Mouse (Mus musculus) 416B (cell line): ENCODE measurements at regions not wholly inside any gene's neighbourhood (a gene's known extent, or its start where the extent isn't known, plus 50 kb on each side); places are given as distances from the start of the nearest gene placed in this dataset.
"Not testable (repeated sequence)": the region's sequence is repeated elsewhere in the genome, so short reads cannot be mapped to it uniquely, and the experiment has no call there.

Source experiments
- DNase-seq: peaks from one replicate; pipeline ENCODE4 v3.0.0; 2011; ENCODE audit warnings: low read depth

DNA sequence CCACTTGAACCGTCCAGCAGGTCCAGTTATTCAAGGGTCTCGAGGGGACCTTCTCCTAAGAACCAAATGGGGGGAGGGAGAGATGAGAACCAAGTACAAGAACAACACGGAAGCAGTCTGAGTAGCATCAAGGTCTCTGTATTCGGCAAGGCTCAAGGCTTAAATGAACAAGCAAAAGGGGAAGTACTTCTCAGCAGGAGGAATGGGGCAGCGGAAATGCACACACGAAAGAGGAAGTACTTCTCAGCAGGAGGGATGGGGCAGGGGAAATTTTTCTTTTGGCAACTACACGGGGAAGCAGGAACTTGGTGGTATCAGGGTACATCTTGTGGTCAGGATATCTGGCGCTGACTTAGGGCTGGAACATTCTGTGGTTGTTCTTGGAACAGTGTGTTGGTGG lies 536.5 kb downstream of the Amd2 start:
- peak; percentile 4 for DNase-seq

DNA sequence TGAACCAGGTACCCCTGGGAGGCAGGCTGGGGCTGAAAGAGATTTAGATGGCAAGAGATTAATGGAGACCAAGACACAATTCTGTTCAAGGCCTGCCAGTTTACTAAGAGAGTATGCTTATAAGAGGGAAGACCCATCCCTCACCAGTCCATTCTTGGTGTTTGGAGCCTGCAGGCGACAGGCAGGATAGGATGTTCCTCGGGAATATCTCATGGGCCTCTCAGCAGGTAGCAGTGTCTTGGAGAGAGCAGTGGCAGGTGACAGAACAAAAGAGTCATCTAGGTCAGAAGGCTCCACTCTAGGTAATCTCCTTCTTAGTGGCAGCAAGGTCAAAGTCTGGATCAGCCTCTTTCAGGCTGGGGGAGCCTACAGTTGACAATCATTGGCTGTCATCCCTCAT lies 555.5 kb downstream of the Amd2 start:
- DNase-seq, result not testable (repeated sequence)

DNA sequence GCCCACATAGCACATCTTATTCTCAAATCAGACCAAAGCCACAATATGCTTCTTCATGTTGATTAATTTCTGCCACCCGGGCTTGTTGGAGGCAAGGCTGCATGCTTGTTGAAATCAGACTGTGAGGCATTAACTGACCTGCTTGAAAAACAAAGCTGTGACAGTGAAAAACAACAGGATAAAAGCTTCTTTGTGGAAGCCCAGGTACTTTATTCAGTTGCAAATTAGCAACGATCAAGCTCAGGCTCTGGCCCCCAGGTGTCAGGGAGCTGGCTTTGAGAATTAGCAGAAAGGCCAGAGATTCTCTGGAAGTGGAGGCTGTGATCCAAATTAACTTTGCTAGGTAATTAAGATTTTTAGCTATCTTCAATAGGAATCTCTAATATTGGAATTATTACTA lies 560.4 kb downstream of the Amd2 start:
- not testable (repeated sequence) for DNase-seq

DNA sequence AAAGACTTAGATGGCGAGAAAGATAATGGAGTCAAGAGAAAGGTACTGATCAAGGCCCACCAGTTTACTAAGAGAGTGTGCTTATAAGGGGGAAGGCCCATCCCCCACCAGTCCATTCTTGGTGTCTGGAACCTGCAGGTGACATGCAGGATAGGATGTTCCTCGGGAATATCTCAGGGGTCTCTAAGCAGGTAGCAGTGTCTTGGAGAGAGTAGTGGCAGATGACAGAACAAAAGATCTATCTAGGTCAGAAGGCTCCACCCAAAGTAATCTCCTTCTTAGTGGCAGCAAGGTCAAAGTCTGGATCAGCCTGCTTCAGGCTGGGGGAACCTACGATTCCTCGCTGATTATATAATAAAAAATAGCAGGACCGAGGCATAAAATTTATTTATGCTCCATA lies 561.0 kb downstream of the Amd2 start:
- no peak for DNase-seq

DNA sequence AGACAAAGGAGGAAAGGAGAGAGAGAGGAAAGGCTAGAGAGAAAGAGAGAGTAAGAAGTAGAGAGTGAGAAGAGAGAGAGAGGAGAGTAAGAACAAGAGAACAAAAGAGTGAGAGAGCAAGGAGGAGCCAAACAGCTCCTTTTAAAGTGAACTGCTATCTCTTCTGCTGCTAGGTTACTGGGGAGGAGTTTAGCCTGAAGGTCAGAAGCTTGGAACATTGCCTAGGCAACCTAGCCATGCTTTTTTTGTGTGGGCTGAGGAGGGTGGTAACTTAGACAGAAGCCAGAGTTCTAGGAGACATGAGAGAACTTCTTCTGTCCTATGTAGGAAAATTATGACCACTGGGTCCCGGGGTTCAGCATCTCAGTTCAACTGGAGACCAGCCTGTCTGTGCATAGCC lies 562.4 kb downstream of the Amd2 start:
- no peak for DNase-seq

DNA sequence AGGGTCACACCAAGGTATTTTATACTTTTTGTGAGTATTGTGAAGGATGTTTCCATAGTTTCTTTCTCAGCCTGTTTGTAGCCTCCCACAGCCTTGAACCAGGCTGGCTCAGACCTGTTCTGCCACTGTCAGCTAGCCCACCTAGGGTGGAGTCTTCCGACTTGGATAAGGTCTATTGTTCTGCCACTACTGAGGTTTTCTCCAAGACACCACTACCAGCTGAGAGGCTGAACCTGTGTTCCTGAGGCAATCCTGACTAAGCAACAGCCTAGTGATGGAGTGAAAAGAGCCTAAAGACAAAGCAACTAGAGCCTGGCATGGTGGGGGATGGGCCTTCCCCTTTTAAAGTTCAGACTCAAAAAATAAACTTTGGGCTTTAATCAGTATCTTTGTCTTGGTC lies 580.5 kb downstream of the Amd2 start:
- no peak for DNase-seq
